Mouse (Mus musculus) cerebellum, adult 8-10 months (tissue): ENCODE measurements around the gene Smyd5.
"Not testable (repeated sequence)": the region's sequence is repeated elsewhere in the genome, so short reads cannot be mapped to it uniquely, and the experiment has no call there.

Experiments
- DNase-seq: peaks from one replicate; pipeline ENCODE4 v3.0.0; 2022

The Smyd5 gene

DNA sequence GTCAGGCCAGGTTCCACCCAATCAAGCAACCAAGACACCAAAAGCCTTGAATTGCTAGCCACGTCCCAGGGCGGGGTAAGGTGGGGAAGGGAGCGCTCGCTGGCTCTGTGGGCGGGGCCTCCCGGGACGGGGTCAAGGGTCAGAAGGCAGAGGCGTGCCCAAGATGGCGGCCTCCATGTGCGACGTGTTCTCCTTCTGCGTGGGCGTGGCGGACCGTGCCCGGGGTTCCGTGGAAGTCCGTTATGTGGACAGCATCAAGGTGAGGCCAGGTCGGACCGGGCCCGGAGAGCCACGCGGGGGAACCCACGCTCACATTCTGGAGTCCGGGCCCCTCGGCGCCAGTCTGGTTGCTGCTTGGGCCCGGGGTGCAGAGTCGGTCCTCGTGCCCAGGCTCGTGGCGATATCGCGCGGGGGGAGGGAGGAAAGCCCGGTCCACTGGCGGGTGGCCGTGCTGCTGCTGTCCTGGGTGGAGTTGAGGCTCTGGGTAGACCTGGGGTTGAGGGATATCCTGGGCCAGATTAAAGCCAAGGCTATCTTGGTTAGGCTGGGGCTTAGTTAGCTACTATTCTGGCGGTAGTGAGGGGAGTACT is at the start of gene Smyd5:
TSS of gene Smyd5 (plus strand) at position 148 of the 590 bp plus-strand sequence.
- DNase-seq = peak; percentile 75

DNA sequence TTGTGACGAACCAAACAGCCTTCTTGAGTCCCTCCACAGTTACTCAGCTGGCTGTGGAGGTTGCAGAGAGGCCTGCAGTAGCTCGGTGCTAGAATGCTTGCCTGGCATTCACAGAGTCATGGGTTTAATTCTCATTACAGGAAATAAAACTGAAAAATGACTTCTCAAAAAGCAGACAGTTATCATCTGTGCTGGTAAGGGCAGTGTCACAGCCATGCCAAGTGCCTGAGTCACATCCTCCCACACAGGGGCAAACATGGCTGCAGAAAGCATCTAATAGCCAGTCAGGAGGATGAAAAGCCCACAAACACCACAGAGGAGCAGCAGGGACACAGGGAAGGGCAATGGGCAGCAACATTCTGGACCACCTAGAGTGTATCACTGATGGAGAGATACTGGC is 49.0 kb upstream of the Smyd5 start:
- DNase-seq = no peak

DNA sequence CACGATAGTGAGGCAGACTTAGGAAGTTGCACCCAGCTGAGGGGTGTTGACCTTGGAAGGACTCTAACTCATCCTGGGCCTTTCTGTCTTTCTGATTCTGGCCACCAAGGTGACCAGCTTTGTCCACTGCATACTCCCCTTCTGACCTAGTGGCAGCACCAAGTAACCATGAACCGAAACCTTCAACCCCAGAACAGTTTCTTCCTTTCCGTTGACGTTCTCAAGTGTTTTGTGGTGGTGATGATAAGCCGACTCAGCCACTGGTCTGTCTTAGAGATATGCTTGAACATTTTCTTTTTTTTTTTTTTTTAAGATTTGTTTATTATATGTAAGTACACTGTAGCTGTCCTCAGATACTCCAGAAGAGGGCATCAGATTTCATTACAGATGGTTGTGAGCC is 43.2 kb upstream of the Smyd5 start:
- DNase-seq = no peak

DNA sequence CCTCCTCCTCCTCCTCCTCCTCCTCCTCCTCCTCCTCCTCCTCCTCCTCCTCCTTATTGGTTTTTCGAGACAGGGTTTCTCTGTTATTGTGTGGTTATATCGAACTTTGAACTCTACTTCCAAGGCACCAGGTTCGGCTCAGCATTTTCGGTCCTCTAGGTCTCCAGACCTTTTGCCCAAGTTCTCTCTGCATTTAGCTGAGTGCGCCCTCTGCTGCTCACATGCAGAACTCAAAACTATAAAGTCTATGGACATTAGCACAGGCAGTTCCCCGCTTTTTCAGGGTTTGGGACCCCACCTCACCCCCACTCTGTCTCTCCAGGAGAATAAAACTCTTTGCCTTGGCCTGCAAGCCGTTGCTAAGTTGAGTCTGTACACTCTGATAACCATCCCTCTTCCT is 40.0 kb upstream of the Smyd5 start:
- peak; percentile 70 for DNase-seq

DNA sequence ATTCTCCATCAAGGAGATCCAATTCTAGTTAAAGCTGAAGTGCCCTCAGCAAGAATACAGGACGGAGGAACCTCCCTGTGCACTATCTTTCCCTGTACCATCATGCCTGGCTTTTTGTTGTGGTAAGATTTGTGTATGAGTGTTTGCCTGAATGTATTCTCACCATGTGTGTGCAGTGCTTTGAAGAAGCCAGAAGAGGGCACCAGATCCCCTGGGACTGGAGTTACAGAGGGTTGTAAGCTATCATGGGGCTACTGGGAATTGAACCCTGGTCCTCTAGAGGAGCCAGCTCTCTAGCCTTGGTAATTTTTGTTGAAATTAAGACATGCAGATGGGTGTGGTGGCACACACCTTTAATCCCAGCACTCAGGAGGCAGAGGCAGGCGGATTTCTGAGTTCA is 36.4 kb upstream of the Smyd5 start:
- DNase-seq = no peak

DNA sequence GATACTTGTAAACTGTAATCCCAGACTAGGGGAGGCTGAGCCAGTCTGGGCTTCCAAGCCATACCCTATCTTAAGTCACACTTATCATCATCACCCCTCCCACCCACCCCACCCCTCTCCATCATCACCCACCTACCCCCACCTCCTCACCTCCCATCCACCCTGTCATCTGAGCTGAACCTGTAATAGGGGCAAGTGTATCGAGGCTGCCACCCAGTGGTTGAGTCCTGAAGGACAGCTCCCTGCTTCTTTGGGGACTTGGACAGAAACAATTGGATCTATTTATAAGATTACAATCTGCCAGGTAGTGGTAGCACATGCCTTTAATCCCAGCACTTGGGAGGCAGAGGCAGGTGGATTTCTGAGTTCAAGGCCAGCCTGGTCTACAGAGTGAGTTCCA is 34.6 kb upstream of the Smyd5 start:
- no peak for DNase-seq

DNA sequence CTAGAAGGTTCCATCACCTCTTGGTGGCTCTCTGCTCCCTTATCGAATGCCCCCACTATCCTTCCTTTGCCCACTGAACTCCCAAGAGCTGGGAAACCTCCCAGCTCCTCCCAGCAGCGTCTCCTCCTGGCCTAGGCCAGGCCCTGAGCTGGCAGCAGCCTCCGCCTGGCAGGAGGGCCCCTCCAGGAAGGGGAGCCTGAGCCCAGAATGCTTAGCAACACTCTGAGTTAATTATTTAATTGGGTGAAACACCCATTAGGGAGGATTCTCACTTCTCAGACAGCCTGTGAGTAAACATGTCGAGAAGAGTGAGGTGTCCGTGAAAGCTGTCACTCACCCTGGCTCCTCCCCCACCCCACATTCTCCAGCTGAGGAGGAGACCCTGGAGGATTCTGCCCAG is 32.1 kb upstream of the Smyd5 start:
- DNase-seq = no peak

DNA sequence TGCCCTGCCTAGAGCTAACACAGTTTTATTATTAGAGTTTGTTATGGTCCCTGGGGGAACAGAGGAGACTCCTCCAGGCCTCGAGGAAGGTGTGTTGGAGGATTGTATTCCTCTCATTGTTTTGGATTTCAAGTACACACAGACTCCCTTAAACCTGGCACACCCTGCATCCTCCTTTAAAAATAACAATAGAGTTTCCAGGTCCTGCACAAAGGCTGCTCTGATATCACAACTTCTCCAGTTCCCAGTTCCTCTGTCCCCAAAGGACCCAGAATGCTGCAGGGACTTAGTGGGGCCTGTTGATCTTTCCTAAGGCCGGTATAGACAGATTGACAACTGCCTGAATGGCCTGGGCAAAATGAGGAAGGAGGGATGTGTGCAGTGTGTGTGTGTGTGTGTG is 29.2 kb upstream of the Smyd5 start:
- no peak for DNase-seq

DNA sequence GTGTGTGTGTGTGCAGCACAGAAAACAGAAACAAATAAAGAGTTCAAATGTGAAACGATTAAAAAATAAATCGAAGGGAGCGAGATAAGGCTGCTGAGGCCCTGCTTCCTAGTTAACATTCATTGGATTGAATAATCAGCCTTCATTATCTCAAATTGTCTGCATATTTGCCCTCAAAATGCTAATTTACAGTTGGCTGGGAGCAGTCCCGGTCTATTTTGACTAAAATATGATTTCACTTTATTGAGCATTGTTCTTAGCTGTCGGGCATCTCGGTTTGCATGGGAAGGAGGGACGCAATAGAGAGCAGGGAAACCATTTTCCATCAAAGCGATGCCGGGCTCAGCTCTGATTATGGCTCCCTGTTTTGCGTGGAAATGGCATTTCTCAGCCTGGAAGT is 28.8 kb upstream of the Smyd5 start:
- no peak for DNase-seq

DNA sequence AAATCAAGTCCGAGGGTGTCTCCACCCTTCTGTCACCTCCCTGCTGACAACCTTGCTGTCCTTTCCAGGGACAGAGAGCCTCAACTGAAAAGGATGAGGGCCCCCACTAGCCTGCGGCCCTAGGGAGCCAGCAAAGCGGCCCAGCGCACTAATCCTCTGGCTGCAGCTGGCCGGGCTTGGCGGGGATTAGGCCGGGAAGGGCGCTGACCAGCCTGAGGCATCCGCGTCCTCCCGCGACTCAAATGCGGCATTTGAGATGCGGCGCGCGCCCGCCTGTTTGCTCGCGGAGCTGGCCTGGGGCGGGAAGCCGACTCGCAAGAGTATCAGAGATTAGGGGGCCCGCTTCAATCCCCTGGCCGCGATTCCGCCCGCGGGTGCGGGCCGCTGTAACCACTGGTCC is 22.8 kb upstream of the Smyd5 start:
- no peak for DNase-seq

DNA sequence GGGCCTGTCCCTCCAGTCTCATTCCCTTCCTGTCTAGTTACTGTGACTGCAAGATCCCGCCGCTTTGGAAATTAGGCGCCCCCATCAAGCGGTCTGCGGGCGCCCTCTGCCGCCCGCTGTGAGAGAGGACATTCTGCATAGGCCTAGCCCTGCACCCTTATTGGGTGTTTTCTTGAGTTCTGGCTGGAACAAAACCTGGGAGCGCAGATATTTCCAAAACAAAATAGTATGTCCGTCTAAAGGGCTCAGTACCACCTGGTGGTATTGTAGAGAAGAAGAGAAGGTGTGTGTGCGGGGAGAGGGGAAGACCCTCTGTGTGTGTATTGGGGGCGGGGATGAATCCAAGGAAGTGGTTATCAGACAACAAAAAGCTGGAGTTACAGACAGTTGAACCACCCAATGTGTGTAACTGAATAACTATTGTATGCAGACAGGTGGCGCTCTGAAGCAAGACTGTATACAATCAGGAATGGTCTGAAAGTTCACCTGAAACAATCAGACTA is 21.0 kb upstream of the Smyd5 start:
- DNase-seq = peak; percentile 28

DNA sequence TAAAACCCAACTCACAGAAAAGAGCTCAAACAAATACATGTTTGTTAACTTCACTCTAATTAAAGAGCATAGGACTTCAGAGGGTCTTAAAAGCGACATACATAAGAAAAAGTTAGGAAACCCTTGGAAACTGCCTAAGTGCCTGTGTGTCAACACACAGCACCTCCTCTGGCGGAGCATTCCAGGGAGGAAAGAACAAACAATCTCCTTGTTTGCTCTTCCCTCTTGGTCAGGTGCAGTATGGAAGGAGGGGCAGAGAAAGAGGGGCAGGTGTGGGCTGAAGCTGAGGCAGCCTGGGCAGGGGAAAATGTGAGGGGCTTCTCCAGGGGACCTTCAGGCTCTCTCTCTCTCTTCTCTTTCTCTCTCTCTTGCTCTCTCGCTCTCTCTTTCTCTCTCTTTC is 16.0 kb upstream of the Smyd5 start:
- no peak for DNase-seq

DNA sequence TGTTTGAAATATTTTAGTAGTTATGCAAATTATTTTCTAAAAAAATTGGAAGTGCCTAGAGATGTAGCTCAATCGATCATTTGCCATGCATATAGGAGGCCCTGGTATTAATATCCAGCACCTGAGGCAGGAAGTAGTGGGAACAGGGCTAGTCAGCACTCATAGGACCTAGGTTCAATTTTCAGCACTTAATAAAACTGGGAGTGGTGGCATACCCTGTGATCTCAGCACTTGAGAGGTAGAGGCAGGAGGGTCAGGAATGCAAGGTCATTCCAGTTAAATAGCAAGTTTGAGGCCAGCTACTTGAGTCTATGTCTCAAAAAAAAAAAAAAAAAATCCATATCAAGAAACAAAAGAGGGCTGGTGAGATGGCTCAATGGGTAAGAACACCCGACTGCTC is 12.6 kb upstream of the Smyd5 start:
- no peak for DNase-seq

DNA sequence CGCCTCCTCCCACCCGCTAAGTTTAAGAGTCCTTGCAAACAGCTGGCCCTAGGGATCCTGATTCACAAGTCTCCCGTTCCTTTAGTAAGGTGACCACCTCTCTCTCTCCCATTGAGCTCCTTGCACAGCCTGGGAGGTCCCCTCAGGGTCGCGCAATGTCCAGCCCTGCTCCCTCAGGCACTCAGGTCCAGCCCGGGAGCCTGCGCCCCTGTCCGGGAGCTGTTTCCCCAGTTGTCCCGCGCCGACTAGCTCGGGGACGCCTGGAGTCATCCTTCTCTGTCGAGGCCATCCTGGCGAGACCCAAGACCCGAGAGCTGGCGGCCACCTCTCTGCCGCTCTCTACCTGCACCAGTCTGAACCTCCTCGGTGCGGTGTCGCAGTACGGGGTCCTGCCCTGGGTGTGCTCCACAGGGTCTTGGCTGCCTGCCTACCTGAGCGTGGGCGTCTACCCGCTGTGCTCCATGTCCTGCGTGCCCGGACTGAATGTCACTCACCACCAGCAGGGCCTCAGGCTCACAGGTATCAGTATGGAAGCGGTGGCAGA is 7.9 kb upstream of the Smyd5 start, which contains the start of gene Noto:
TSS of gene Noto (plus strand) at position 51 of the 544 bp plus-strand sequence.
- DNase-seq = no peak

DNA sequence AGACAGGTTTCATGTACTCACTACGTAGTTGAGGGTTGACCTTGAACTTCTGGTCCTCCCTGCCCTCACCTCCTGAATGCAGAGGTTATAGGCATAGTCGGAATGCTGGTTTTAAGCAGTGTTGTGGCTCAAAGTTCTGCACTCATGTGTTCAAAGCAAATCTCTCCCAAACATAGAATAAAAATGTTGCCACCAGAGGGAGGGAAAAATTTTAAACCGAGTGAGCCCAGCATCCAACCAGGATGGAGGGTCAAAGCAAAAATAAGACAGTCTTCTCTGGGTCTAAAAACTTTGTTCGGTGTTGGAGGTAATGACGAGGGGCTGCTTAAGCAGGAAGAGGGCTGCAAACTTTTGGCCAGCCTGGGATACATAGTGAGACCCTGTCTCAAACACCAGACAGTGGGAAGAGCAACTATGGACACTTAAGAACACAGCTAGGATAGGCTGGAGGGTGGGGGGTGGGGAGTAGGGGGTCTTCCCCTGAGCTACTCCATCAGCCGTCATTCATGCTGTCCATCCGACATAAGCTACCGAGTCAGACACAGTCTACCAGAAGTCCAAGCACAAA is 431 bp upstream of the Smyd5 start:
- no peak for DNase-seq

DNA sequence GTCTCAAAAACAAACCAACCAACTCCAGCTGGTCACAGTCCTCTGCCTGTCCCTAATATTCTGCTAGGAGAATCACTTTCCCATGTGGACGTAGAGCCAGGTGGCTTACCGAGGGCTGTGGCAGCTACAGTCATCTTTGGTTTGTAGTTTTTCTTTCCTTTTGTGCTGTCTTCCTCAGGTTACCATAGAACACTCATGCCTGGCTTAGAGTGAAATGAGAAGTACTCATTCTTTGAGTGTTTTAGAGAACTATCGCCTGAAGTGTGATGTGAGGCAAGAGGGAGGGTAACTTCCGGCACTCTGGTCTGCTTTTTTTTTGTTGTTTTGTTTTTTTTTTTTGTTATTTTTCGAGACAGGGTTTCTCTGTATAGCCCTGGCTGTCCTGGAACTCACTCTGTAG is 2.1 kb downstream of the Smyd5 start:
- no peak for DNase-seq

DNA sequence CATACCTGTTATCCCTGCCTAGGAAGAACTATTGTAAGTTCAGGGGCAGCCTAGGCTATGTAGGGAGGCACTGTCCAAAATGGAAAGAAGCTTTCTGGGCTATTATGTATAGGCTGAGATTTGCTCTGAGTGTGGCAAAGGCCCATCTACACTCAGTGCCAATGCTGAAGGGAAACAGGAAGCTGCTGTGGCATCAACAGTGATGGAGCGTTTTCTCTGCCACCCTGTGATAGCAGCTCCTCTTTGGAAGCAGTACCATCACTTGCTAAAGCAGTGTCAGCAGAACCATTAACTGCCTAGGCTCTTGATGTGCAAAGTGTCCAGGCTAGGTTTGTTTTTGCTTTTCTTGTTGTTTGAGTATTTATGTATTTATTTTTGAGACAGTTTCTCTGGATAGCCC is 4.4 kb downstream of the Smyd5 start:
- DNase-seq = no peak

DNA sequence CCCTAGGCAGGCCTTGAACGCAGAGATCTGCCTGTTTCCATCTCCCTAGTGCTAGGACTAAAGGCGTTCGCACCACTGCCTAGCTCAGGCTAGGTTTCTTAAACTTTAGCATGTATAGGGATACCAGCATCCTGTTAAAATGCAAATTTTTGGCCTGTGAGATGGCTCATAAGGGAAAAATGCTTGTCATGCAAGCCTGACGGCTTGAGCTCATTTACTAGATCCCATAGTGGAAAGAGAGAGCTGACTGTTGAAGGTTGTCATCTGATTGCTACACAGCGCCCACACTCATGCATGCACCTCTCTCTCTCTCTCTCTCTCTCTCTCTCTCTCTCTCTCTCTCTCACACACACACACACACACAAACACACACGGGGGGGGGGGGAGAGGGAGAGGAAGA is 4.8 kb downstream of the Smyd5 start:
- no peak for DNase-seq

DNA sequence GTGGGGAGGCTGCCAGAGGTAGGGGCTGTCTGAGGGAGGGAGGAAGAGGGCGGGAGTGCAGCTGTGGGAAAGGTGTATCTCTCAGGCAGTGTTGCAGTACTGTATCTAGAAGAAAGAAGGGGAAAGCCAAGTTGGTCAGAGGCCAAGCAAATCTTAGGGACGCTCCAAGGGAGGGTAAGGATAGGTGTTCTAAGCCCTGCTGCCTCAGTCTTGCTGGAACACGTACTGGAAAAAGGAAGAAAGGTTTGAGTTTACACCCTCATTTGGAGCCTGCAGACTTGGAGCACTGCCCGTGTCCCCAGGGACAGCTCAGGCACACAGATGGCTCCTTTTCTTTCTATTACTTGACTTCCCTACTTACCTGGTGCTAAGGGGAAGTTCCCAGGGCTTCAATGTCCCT is 9.4 kb downstream of the Smyd5 start:
- DNase-seq = no peak

DNA sequence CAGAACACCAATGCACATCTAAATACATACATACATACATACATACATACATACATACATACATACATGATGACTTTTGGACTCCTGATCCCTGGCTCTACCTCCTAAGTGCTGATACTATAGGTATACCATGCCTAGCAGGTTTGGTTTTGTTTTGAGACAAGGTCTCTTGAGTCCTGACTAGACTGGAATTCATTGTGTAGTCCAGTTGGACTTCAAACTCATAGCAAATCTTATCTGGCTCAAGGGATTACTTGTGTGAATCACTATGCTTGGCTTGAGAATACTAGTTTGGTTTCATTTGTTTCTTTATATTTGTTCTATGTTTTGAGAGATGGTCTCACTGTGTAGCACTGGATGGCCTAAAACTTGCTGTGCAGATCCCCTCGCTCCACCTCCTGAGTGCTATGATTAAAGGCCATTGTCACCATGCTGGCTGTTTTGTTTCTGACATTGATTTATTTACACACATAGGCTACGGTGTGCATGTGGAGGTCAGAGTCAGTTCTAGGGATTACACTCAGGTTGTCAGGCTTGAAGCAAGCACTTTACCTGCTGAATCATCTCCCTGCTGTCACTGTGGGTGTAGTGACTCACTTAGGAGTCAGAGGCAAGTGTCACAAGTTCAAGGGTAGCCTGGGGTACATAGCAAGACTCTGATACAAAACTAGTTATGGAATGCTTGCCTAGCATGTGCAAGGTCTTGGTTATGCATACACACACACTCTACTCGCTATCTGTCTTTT is 11.9 kb downstream of the Smyd5 start:
- no peak for DNase-seq

DNA sequence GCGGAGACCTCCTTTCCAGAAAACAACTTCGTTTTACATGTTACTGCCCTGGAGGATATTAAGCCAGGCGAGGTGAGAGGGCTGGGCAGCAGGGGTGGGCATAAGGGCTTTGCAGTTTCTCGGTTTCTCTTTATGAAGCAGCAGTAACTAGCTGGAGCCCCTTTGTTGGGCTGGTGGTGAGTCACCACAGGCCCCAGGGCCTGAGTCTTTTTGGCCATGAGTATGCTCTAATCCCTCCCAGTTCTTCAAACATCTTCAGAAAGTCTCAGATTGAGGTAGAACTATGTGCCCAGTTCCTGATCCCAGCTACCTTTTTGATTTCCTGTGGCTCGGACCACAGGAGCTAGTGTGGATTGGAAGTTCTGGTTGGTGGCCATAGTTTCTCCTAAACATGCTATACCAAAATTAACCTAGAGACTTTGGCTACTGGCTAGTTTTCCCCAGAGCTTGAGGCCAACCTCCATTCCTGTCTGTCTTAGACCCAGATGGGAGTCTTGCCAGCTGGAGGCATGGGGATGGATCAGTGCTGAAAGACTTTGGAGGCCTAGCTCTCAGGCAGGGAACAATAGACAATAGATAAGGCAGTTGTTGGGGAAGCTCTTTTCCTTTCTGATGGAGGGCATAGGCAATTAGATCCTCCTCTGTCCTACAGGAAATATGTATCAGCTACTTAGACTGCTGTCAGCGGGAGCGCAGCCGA is 12.6 kb downstream of the Smyd5 start:
- DNase-seq = no peak

DNA sequence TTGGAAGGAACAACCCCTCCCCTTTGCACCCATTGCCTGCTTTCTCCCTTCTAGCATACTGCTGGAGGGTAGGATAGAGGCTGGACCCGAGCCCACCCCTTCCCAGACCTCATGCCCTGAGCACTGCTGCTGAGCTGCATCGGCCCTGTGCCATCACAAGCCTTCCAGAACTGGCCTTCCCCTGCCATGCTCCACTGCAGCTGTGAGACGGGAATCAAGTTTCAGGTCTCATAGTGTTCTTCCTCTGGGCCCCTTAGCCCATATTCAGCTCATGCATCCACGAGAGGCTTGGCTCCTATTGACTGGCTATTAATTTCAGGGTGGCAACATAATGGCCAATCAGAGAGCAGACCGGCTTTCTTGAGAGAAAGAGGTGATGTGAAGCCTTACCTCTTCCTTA is 13.5 kb downstream of the Smyd5 start:
- DNase-seq = no peak

DNA sequence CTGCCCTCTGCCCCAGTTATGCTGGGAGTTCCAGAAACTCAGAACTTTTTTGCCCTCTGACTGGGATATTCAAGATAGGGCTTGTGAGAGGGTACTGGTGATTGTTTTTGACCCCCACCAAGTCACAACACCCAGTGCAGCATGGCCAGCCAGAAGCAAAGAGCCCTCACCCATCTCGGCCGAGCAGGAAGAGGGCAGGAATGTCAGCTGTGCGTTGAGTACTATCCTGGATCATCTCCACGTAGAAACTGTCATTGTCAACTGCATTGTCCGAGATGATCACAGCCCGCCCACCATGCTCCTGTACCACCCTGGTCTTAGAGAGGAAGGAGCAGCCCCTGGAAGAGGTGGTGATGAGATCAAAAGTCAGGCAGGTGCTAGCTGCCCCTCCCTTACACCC is 15.6 kb downstream of the Smyd5 start:
- DNase-seq = no peak

DNA sequence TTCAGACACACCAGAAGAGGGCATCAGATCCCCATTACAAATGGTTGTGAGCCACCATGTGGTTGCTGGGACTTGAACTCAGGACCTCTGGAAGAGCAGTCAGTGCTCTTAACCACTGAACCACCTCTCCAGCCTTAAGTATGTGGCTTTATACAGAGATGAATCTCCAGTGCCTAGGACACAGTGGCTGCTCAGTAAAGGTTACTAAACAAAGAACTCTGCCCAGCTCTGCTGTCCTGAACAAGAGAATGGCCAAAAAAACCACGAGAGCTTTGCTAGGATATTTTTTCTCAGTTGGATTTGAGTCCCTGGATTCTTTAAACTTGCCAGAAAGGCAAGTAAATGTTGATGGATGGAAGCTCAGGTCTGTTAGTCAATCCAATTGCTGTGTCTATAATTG is 18.4 kb downstream of the Smyd5 start:
- DNase-seq = not testable (repeated sequence)
